Comparison of ENCODE assay signal across 9 mouse cellular contexts in the genomic region with DNA sequence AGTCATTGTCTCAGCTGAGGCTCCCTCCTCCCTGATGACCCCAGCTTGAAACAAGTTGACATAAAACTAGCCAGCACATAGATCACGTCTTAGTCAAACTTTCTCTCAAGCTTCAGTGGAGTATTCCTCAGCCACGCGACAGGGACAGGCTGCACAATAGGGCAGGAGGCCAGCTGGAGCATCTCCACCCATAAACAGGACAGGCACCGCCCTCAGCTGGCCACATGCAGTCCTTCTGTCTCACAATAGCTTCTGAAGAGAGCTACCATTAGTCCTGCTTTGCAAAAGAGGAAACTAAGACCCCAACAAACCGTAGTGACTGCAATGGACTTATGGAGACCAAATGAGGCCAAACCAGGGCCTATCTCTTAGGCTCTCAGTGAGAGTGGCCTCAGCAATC. TPM values are rescaled to one million over a fixed set of nuclear protein-coding genes. Genes with fewer than 3 reads are reported as not detected.
DNase-seq lines count a peak whose midpoint lies in the region; ATAC-seq and TF ChIP-seq lines count a peak whose summit lies in the region.
"Had no signal": no experiment of that assay in that cellular context is flagged by ENCODE, and none has a peak within 500 bp of the region (broad histone marks: within the 10 kb centered on the region; RNA-seq: fewer than 3 reads in every experiment).

No protein-coding gene starts in this region.

- H3K4me1 ChIP-seq in midbrain, postnatal 0 days (ENCODE audit: insufficient read depth, low read length) = no peaks in the 10 kb centered on the region
- no peaks in the 10 kb centered on the region for H3K4me1 ChIP-seq in midbrain, embryonic 13.5 days (replicated peaks)
- peaks cover 7% of the 10 kb centered on the region for H3K4me1 ChIP-seq in heart, embryonic 10.5 days
- H3K4me1 ChIP-seq in lung, embryonic 16.5 days (replicated peaks; ENCODE audit: control insufficient read depth, insufficient read depth, low read length) = no peaks in the 10 kb centered on the region; the same call in 1 of the 2 replicates

- TF ChIP-seq CTCF in midbrain, postnatal 0 days (IDR thresholded peaks at IDR 0.05) = no peak

- H3K27ac ChIP-seq in midbrain, postnatal 0 days (ENCODE audit: low read depth, low read length) = no peak overlapping the region
- H3K27ac ChIP-seq in midbrain, embryonic 13.5 days = no peak overlapping the region
- H3K27ac ChIP-seq in heart, embryonic 10.5 days = no peak overlapping the region
- peak overlapping the region; percentile 17; the same call in 1 of the 2 replicates for H3K27ac ChIP-seq in lung, embryonic 16.5 days (ENCODE audit: low read length)
- H3K27ac ChIP-seq: heart, embryonic 15.5 days had no signal

- H3K9ac ChIP-seq in midbrain, postnatal 0 days (replicated peaks; ENCODE audit: low read length, poor library complexity, severe bottlenecking) = no peak overlapping the region
- no peak overlapping the region for H3K9ac ChIP-seq in midbrain, embryonic 13.5 days (replicated peaks)
- H3K9ac ChIP-seq in lung, embryonic 16.5 days (ENCODE audit: low read length) = no peak overlapping the region
- H3K9ac ChIP-seq: heart, embryonic 15.5 days had no signal

- no peak overlapping the region for H3K4me2 ChIP-seq in midbrain, postnatal 0 days (ENCODE audit: low read depth, low read length, poor library complexity, severe bottlenecking)
- no peak overlapping the region for H3K4me2 ChIP-seq in midbrain, embryonic 13.5 days (replicated peaks)
- no peak overlapping the region for H3K4me2 ChIP-seq in lung, embryonic 16.5 days (ENCODE audit: low read depth, low read length)

- no peaks in the 10 kb centered on the region for H3K27me3 ChIP-seq in midbrain, postnatal 0 days (ENCODE audit: insufficient read depth, low read length)
- no peaks in the 10 kb centered on the region for H3K27me3 ChIP-seq in midbrain, embryonic 13.5 days
- peaks cover 15% of the 10 kb centered on the region; the same call in 1 of the 2 replicates for H3K27me3 ChIP-seq in heart, embryonic 10.5 days (ENCODE audit: insufficient read depth, poor library complexity, severe bottlenecking)
- no peaks in the 10 kb centered on the region for H3K27me3 ChIP-seq in lung, embryonic 16.5 days (ENCODE audit: control insufficient read depth, insufficient read depth, low read depth, low read length)
- H3K27me3 ChIP-seq: heart, embryonic 15.5 days had no signal

- H3K36me3 ChIP-seq in midbrain, postnatal 0 days (ENCODE audit: insufficient read depth, low read length) = no peaks in the 10 kb centered on the region
- no peaks in the 10 kb centered on the region for H3K36me3 ChIP-seq in midbrain, embryonic 13.5 days
- H3K36me3 ChIP-seq in heart, embryonic 10.5 days = no peaks in the 10 kb centered on the region
- no peaks in the 10 kb centered on the region for H3K36me3 ChIP-seq in lung, embryonic 16.5 days (ENCODE audit: control insufficient read depth, insufficient read depth, low read length)

- H3K4me3 ChIP-seq in midbrain, postnatal 0 days (ENCODE audit: low read depth, low read length) = no peak overlapping the region
- no peak overlapping the region for H3K4me3 ChIP-seq in midbrain, embryonic 13.5 days (replicated peaks)
- no peak overlapping the region for H3K4me3 ChIP-seq in heart, embryonic 10.5 days
- no peak overlapping the region for H3K4me3 ChIP-seq in lung, embryonic 16.5 days (ENCODE audit: low read length)
- H3K4me3 ChIP-seq: heart, embryonic 15.5 days had no signal

- ATAC-seq in midbrain, postnatal 0 days (ENCODE audit: low FRiP score) = no peak
- no peak for ATAC-seq in midbrain, embryonic 13.5 days
- ATAC-seq in lung, embryonic 16.5 days (ENCODE audit: low read depth) = peak; percentile 67; the same call in 1 of the 2 replicates
- no peak for ATAC-seq in monocyte, adult 5-6 weeks (replicated peaks; ENCODE audit: insufficient number of reproducible peaks, low FRiP score, low TSS enrichment, poor library complexity, severe bottlenecking)

- H3K9me3 ChIP-seq in midbrain, postnatal 0 days (ENCODE audit: low read length) = no peaks in the 10 kb centered on the region
- H3K9me3 ChIP-seq in midbrain, embryonic 13.5 days = no peaks in the 10 kb centered on the region
- no peaks in the 10 kb centered on the region for H3K9me3 ChIP-seq in heart, embryonic 10.5 days
- H3K9me3 ChIP-seq in lung, embryonic 16.5 days (ENCODE audit: control insufficient read depth, low read length) = no peaks in the 10 kb centered on the region
- H3K9me3 ChIP-seq: heart, embryonic 15.5 days had no signal

- 67% methylated on average over 5 of the region's 5 CpGs for WGBS in midbrain, postnatal 0 days
- 74% methylated on average over 5 of the region's 5 CpGs for WGBS in midbrain, embryonic 13.5 days
- WGBS in heart, embryonic 10.5 days = 76% methylated on average over 5 of the region's 5 CpGs
- 40% methylated on average over 5 of the region's 5 CpGs for WGBS in lung, embryonic 16.5 days

- peak; percentile 6 for DNase-seq in midbrain, postnatal 0 days (ENCODE audit: low spot score)
- DNase-seq in cerebellum, adult 18-20 months = peak; percentile 52 to 56
- DNase-seq in heart, embryonic 10.5 days (ENCODE audit: low spot score) = peak; percentile 65
- DNase-seq in left cerebral cortex, adult 9 months (ENCODE audit: low spot score in 2 of 2) = no peak
- no peak for DNase-seq in embryo, embryonic 10.5 days (ENCODE audit: low spot score)

RNA-seq across cellular contexts. Expression of gene Treh, which starts 27.6 kb away (rescaled TPM):
- total RNA-seq in midbrain, postnatal 0 days (2014; rRNA removed) = not detected in 2 replicates
- polyA plus RNA-seq in midbrain, postnatal 0 days (2015; fragmentation: Nextera tagmentation; extraction: Ambion mirVana) = not detected in 2 replicates
- not detected in 2 replicates for polyA plus RNA-seq in midbrain, embryonic 13.5 days (2015; fragmentation: Nextera tagmentation; extraction: Ambion mirVana)
- not detected in 2 replicates for polyA plus RNA-seq in heart, embryonic 10.5 days (2016; fragmentation: Nextera tagmentation; extraction: Ambion mirVana)
- not detected in 2 replicates for polyA plus RNA-seq in lung, embryonic 16.5 days (2015; fragmentation: Nextera tagmentation; extraction: Ambion mirVana)
- not detected in 3 replicates for total RNA-seq in monocyte, adult 5-6 weeks (2017)
- polyA plus RNA-seq: heart, embryonic 15.5 days had no signal

RNA-seq across cellular contexts. Expression of gene Ddx6, which starts 40.8 kb away (rescaled TPM):
- 68.6 and 87.2 TPM in 2 replicates for total RNA-seq in midbrain, postnatal 0 days (2014; rRNA removed)
- 14.8 and 19.9 TPM in 2 replicates for polyA plus RNA-seq in midbrain, postnatal 0 days (2015; fragmentation: Nextera tagmentation; extraction: Ambion mirVana)
- 27.5 and 28.1 TPM in 2 replicates for polyA plus RNA-seq in midbrain, embryonic 13.5 days (2015; fragmentation: Nextera tagmentation; extraction: Ambion mirVana)
- 12.6 and 12.7 TPM in 2 replicates for polyA plus RNA-seq in heart, embryonic 10.5 days (2016; fragmentation: Nextera tagmentation; extraction: Ambion mirVana)
- polyA plus RNA-seq in lung, embryonic 16.5 days (2015; fragmentation: Nextera tagmentation; extraction: Ambion mirVana) = 15.2 and 16.5 TPM in 2 replicates
- 131 to 157 TPM (median 139 TPM) in 3 replicates for total RNA-seq in monocyte, adult 5-6 weeks (2017)

Comparison
In these comparisons a context has a peak if more than half of its experiments do, and no peak if none do; other contexts are left out.
1. DNase-seq: peak in midbrain, postnatal 0 days (single experiment), cerebellum, adult 18-20 months (2 of 2) and heart, embryonic 10.5 days (single experiment); none in left cerebral cortex, adult 9 months (0 of 2) and embryo, embryonic 10.5 days (single experiment).